Mouse (Mus musculus) adrenal gland, postnatal 4 days (tissue): ENCODE data around the gene Fgfr2. TPM values are rescaled to one million over a fixed set of nuclear protein-coding genes. Genes with fewer than 3 reads are reported as not detected.

ENCODE experiments used
- DNase-seq, 2 experiments: peaks; one replicate each; pipeline ENCODE4 v3.0.0; 2021 to 2022; ENCODE audit warnings: low spot score in 2 of 2, mixed read lengths in 2 of 2
- total RNA-seq, 2 experiments: library from RNA; stranded (reverse); gene quantifications; 2 replicates each; pipeline ENCODE4 v1.2.3; 2021

Gene Fgfr2
- total RNA-seq, 2 experiments from 2014 or later = 205 to 210 TPM

- no peak for DNase-seq
These were observed 391.6 kb downstream of the Fgfr2 start for GRCm38 (mm10) chr7:132731558-132731957.

DNA sequence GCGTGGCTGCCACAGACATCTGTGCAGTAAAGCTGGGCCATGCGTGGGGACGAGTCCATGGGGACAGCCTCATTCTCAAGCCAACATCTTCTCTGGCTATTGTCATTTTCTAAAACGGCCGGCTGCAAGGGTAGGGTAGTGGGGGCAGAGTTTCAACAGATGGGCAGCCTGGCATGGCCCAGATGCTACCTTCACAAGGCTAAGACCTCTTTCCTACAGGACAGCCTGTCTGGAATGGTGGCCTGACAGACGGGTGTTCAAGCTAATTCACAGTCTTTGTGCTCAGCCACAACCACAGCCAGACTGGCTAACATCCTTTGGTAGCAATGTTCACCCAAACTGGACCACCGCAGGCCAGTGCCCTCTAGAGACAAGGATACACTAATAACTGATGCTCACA lies 392.6 kb downstream of the Fgfr2 start:
- DNase-seq = no peak

GRCm38 (mm10) chr7:132729093-132729831 lies 393.9 kb downstream of the Fgfr2 start:
- no peak for DNase-seq

DNA sequence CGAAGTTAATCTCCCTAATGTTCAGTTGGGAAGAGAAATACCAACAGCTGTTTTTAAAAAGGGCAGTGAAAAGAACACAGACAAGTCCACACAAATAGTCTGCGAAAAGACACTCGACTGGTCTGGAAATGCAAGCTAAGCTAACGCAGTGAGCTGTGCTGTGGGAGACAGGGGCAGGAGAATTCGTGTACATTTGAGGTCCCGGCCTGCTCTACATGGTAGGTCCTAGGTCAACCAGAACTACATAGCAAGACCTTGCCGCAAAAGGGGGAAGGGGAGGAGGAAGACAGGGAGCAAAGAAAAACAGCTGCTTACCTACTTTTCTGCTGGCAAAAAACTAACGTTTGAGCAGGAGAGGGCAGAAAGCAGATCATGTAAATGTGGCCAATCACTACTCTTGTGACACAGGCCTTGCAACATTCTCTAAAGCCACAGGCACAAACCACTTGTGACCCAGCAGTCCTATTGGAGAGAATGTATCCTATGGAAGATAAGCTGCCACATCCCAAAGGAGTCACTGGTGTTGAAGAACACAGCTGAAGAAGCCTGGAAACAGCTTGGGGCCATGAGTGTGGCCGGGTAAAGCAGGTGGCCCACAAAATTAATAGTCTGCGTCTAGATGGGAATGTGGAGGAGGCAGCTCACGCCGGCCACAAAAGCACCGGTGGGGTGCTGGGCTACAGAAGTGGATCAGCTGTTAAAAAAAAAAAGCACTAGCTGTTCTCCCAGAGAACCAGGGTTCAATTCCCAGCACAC lies 396.9 kb downstream of the Fgfr2 start:
- DNase-seq = no peak

- DNase-seq = no peak
These were observed 398.6 kb downstream of the Fgfr2 start for GRCm38 (mm10) chr7:132724501-132725062.

- DNase-seq = no peak
These were observed 399.2 kb downstream of the Fgfr2 start for GRCm38 (mm10) chr7:132723906-132724305.

GRCm38 (mm10) chr7:132722401-132723370 lies 400.5 kb downstream of the Fgfr2 start:
- DNase-seq = no peak

DNA sequence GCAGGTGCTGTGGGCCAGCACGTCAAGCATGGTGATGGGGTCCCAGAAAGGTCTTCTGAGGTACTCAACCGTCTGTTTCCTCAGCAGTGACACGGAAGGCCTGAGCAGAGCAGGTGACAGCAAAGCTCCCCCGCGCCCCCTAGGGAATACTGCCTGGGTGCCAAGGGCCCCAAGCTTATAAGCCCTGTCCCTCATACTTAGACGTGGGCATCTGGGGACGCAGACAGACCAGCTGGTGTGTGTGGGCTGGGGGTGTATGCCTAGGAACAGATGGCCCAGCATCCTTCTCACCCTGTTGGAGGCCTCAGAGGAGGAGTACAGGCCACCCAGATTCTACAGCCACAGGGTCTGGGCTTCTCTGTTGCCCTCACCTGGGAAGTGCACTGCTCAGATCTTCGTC lies 402.6 kb downstream of the Fgfr2 start:
- no peak for DNase-seq

- no peak for DNase-seq
These were observed 403.6 kb downstream of the Fgfr2 start for GRCm38 (mm10) chr7:132719570-132719969.

- DNase-seq = no peak
These were observed 407.9 kb downstream of the Fgfr2 start for GRCm38 (mm10) chr7:132715259-132715658.

GRCm38 (mm10) chr7:132714236-132714923 lies 408.8 kb downstream of the Fgfr2 start:
- DNase-seq = no peak

GRCm38 (mm10) chr7:132713483-132714126 lies 409.5 kb downstream of the Fgfr2 start:
- DNase-seq = no peak

GRCm38 (mm10) chr7:132712956-132713355 lies 410.2 kb downstream of the Fgfr2 start:
- DNase-seq = no peak

DNA sequence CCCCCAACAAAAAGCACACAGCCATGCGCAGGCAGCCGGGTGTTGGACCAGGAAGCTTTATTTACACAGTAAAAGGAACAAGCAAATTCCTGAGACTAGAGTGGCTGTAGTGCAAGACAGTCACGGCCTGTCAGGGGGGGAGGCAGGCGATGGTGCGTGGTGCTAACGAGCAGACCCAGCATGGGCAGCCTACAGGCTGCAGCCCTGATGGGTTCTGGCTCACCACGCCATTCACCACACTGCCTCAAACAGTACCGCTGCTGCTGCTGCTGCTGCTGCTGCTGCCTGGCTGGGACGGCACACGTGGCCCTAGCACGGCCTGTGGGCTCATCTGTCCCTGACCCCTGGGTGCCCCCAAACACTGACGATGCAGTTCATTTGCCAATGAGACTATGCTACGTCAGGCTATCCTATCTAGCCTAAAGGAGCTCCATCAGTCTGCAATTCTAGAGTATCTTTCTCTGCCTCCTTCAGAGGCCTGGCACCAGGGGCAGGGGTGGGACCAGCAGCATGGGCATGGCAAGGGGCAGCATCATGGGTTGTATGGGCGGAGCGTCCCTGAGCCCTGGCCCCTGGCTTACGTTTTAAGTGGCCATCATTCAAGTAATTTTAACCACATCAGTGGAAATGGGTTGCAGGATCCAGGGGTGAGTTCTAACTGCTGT lies 411.0 kb downstream of the Fgfr2 start:
- DNase-seq = no peak

- no peak for DNase-seq
These were observed 411.6 kb downstream of the Fgfr2 start for GRCm38 (mm10) chr7:132711579-132711978.

GRCm38 (mm10) chr7:132705130-132705529 lies 418.0 kb downstream of the Fgfr2 start:
- DNase-seq = no peak

GRCm38 (mm10) chr7:132704310-132704875 lies 418.8 kb downstream of the Fgfr2 start:
- no peak for DNase-seq

GRCm38 (mm10) chr7:132703515-132704309 lies 419.4 kb downstream of the Fgfr2 start:
- DNase-seq = no peak
